Mouse (Mus musculus): Measurements from ENCODE around the gene Stk19.

Stk19 gene

DNA sequence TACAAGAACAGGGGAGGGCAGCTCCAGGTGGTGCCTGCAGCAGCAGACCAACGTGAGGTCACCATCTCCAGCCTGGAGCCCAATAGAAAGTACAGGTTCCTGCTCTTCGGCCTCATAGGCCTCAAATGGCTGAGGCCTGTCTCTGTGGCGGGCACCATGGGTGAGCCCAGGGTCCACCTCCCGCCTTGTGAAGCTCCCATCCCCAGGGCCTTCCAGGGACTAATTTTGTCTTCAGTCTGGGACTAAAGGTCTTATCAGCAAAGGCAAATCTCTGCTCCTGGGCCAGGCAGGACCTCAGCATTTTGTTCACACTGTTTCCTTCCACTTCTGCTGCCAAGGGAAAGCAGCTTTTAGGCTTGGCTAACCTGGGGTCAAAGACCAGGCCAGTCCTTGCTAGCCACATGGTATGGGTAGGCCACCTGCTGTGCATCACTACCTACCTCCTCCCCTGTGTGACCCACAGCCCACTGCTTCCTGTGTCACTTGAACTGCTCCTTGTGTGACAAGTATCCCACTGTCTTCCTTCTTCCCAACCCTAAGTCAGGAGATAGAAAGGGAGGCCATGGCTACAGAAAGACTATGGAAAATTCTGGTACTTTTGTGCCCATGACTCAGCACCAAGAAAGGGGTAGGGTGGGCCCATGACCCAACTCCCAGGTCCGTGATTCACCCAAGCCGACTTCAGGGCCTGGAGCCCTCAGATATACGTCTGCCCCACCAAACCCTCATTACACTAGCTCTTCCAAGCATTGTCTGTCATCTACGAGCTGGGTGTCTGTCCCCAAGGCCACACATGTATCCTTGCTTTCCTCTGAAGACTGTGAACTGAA, 40.2 kb downstream of the Stk19 start:
- no peak for DNase-seq

DNA sequence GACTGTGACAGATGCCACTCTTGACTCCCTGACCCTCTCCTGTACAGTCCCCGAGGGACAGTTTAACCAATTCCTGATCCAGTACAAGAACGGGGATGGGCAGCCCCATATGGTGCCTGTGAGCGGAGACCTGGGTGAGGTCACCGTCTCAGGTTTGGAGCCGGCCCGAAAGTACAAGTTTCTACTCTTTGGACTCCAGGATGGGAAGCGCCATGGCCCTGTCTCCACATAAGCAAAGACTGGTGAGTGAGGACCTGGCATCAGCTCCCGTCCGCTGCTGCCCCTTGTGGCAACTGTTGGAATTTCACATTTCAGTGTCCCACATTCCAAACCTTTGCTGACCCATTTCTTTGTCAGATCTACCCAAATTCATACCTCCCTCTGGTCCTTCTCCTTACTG, 41.1 kb downstream of the Stk19 start:
- peak; percentile 18 for DNase-seq

DNA sequence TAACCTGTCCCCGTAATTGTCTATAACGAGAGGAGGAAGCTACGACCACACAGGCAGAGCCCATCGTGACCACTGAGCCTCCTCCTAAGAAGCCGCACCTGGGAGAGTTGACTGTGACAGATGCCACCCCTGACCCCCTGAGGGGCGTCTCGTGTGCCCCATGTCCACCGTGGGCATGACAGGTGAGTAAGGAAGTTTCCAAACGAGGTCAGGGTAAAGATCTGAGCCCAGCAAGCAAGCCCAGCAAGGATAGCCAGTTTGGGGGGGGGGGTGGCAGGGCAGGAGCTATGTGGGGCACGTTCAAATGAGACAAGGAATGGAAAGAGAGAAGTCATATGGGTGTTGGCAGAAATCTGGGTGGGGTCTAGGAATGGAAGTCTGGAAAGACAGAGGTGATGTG, 41.7 kb downstream of the Stk19 start:
- no peak for DNase-seq

DNA sequence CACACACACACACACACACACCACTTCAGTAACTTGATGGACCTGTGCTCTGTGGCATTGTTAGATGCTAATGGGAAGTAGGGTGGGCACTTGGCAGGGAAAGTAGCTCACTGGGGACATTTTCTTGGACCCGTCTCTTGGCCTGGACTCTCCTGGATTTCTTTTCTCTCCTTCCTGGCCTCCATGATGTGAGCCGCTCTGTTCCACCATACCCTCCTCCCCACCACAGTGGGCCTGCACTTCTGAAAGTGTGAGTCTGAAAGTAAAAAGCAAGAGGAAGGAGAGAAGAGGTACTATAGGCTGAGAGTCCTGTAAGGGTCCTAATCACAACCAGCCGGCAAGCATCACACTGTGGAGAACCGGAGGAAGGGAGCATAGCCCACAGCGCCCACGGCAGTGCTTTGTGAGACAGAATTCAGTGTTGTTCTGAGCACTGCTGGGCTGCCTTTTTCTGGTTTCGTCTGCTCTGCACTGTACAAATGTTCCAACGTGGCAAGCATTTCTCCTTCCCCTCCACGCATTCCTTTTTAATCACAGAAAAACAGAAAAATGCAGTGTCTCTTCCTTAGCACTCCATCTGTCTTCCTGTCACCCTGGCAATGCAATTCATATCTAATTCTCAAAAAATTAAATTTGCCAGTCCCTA, 58.9 kb downstream of the Stk19 start:
- DNase-seq: no peak
